Mouse (Mus musculus) telencephalon, adult 2 months (tissue): ENCODE measurements around the gene Rcn2.
A peak's percentile ranks its signal among the peaks of the same experiment; 100 is the strongest.
"Not testable (repeated sequence)": the region's sequence is repeated elsewhere in the genome, so short reads cannot be mapped to it uniquely, and the experiment has no call there.

ENCODE experiments used
- DNase-seq: peaks from one replicate; pipeline ENCODE4 v3.0.0-alpha.2; 2011; ENCODE audit warnings: low read depth, low spot score

Rcn2 gene

DNA sequence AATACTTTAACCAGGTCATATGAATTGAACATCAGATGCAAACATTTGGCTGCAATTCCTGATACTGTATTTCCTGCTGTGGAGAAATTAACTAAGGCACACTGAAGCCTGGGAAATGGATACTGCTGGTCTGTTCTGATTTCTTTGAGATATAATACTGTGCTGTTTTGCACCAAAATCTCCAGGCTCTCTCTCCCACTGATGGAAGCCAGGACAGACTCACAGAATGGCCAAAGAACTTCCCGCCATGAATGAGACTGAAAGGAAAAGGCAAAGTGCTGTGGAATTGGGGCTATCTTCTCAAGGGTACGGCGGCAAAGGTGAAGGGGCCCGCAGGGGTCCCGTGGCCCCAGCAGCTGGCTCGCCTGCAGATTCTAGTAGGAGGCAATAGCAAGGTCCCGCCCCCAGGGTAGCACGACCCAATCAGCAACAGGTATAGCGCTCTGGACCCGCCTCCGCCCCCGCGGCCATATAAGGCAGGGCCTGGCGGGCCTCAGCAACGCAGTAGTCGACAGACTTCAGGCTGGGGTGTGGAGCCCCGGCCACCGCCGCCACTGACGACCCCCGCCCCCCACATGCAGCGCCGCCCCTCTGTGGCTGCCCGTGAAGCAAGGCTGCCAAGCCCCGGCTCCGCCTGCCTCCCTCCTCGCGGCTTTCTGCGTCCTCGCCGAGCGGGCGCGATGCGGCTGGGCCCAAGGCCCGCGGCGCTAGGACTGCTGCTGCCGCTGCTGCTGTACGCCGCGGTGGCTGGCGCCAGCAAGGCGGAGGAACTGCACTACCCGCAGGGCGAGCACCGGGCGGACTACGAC, at the start of gene Rcn2:
Gene Rcn2, plus strand, starts transcription at position 474 of the 809 bp plus-strand sequence.
- peak; percentile 85 for DNase-seq

GRCm38 (mm10) chr9:56004679-56005078, 37.0 kb upstream of the Rcn2 start:
- DNase-seq = not testable (repeated sequence)

DNA sequence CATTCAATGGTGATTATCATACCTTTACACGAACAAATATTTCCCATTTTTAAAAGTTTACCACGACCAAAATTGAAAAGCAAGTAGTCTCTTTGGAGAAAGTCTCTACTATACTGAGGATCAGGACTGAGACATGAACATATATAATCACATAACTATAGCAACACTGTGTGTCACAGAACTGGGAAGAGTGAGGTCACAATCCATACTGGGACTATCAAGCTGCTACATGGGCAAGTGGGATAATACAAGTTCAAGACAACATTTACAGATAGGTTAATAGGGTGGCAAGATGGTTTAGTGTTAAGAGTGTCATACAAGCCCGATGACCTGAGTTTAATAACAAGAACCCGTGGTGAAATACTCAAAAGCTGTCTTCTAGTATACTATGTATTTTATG, 31.2 kb upstream of the Rcn2 start, which contains the start of gene 4930563M21Rik:
Gene 4930563M21Rik, minus strand, starts transcription at position 101 of the 400 bp plus-strand sequence.
- DNase-seq = no peak

- no peak for DNase-seq
These were observed 16.9 kb upstream of the Rcn2 start for GRCm38 (mm10) chr9:56024772-56025171.

DNA sequence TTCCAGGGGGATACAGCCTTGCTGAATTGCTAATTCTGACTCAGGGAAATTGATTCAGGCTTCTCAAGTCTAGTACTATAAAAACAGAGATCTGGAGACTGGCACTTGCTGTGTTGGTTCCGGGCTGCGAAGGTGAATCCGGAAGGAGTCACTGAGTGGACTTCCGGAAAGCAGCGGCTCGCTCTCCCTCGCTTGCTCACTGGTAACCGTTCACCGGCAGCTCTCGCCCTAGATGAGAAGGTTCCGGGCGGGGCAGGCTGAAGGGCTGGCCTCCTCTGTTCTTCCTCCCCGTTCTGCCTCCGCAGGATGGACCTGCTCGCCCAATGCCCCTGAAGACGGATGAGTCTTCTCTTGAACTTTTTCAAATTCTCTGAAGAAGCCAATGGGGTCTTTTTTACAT, 14.4 kb upstream of the Rcn2 start:
- no peak for DNase-seq

GRCm38 (mm10) chr9:56032219-56032618, 9.4 kb upstream of the Rcn2 start:
- no peak for DNase-seq

DNA sequence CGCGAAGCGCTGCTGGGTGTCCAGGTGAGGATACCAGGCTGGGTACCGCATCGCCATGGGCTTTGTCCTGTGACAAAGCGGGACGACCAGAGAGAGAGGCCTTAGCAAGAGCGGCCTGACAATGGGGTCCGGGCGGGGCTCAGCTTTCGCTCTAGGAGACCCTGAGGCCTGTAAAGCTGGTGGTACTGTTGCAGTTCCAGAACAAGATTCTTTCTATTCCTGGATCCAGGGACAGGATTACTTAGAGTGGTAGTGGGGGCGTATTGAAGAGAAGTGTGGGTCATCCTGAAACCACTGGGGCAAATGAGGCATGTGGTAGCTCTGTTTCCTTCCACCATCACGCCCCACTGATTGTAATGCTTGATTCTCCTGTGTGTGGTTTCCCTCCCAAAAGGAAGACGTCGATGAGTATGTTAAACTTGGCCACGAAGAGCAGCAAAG, 556 bp downstream of the Rcn2 start:
- DNase-seq = no peak

DNA sequence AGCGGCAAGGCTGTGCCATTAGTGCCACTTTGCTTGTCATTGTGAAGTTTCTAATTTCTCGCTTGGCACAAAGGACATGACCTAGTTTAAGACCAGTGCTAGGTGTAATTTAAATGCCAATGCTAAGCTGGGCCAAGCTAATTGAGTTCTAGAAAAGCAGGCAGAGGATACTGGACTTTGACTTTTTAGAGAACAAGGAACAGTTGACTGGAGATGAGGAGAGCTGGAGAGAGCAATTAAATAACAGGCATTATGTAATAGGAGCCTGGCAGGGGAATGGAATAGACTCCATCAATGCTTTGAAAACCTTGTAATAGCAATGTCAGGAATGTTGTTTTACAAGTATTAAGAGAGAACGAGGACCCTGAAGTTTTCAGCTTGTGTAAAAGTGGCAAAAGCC, 12.2 kb downstream of the Rcn2 start:
- no peak for DNase-seq

DNA sequence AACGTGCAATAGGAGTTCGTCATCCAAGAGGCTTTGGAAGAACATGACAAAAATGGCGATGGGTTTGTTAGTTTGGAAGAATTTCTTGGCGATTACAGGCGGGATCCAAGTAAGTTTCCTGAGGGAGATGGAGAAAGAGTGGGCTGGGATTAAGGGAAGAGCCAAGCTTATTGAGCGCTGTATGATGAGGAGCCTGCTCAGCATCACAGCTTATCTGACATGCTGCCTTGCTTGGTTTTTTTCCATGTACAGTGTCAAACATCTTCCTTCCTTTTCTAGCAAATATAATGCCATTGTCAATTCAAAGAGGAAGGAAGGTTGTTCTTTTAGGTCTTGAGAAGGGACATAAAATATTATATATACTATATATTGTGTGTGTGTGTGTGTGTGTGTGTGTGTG, 14.5 kb downstream of the Rcn2 start:
- no peak for DNase-seq

DNA sequence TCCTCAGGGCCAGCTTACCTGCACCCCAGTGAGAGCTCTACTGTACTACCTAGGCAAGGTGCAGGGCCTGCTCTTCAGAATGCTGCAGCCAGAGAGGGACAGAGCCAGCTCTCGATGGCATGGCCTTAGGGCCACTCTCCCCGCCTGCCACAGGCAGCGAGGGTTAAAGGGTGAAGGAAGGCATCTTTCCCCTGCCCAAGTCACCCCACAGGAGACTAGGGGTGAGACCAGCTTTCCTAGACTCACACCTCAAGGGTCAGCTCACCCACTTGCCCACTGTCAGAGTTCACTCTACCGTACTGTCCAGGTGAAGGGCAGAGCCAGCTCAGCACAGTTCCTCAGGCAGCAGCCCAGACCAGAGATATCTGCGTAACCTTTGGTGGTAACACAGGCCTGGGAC, 20.7 kb downstream of the Rcn2 start:
- DNase-seq = no peak

DNA sequence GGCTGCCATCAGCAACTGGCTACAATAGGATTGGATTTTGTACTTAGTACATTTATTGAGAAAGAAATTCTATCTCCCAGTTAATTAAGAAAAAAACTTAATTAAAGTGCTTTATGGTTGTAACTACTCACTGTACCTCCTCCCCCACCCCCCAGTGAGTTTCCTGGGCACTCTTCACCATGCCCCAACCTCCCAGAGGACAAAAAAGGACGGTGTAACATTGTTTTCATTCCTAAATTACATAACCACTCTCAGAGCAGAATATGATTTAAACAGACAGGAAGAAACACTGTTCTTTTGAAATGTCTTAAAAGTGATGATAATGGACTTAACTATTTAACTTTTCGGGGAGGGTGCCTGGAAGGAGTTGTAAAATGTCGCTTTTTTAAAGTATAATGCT, 23.4 kb downstream of the Rcn2 start:
- DNase-seq = no peak

DNA sequence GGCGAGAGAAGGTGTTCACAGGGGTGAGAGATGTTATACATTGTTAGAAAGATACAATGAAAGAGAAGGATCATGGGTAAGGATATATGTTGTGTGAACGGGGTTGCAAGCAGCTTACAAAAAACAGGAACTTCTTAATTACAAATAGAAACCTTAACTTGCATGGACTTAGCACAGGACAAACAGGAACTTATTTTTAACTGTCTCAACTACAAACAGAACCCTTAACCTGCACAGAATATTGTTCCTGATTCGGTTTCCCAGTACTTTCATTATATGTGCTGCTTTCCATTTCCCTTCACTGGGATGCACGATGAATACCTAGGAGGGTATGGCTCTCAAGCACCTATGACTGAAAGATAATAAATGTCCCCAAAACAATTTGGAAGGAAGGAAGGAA, 26.3 kb downstream of the Rcn2 start:
- DNase-seq = no peak

DNA sequence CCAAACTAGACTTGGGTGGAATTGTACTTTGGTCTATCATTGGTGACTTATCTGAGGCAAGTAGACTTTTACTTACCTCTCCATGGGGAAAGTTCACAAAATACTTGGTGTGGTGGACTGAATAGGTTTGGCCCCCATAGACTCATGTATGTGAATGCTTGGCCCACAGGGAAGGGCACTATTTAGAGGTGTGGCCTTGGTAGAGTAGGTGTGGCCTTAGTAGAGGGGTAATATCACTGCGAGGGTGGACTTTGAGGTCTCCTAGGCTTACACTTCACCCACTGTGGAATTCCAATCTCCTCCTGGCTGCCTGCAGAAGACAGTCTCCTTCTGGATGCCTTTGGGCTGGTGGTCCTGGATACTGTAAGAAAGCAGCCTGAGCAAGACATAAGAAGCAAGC, 27.0 kb downstream of the Rcn2 start:
- no peak for DNase-seq

GRCm38 (mm10) chr9:56072861-56073260, 31.2 kb downstream of the Rcn2 start:
- DNase-seq = no peak

DNA sequence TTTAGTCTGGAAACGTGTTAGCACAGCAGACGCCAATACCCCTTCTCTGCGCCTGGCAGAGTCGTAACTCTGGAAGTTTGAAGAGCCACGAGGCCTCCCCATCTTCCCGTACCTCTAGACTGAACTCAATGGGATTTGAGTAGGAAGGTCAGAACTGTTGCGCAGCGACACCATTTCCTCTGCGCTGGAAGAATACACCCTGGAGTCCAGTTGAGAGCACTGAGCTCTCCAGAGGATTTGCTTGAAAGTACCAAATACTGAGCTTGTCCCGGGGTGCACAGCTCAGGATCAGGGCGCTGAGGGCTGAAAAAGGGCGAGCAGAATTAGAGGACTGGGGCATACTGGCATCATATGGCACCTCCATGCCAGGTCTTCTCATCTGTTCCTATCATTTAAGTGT, 33.2 kb downstream of the Rcn2 start:
- DNase-seq = no peak

- DNase-seq = peak; percentile 41
These were observed 33.6 kb downstream of the Rcn2 start for GRCm38 (mm10) chr9:56075264-56075663.

DNA sequence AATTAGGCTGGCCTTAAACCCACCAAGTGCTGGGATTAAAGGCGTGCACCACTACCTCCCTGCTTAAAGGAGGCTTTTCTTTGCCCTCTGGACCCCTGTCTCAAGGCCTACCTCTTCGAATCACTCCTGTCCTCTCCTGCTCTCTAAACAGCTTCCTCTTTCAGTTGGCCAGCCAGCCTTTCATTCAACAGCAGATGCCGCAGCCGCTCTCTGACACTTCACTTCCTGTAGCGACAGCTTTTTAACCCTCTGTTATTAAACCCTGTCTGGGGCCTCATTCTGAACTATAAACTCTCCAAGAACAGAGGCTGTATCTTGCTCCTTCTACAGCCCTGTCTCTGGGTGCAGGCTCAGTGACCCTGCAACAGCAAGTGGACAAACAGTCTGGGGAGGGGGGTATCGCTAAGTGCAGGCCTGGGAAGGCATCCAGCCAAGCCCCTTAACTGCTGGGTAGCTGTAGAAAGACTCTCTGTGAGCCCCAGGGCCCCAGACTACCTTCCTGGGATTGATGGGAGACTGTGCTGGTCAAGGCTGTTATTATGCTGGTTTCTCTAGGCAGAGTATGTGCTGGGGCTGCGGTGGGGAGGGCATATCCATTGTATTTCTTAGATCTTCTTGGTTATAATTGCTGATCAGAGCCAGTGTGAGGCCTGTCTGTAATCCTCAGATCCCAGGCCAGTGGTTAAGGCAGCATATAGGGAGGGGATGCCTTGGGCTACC, 34.4 kb downstream of the Rcn2 start:
- DNase-seq = no peak

- no peak for DNase-seq
These were observed 37.9 kb downstream of the Rcn2 start for GRCm38 (mm10) chr9:56079587-56079986.

DNA sequence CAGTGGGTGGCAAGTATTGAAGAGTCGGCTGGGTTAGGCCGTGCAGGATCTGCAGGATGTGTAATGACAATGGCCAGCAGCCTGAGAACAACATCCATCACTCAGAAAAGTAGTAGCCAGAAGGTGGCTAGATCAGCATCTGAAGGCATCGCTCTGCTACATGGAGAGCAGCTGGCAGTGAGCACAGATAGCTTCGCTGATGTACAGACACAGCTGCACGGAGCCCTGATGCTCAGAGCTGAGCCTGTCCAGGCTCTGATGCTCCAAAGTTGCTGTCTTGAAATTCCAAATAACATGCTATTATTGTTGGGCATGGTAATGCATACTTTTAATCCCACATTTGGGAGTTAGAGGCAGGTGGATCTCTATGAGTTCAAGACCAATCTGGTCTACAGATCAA, 44.9 kb downstream of the Rcn2 start:
- no peak for DNase-seq

- DNase-seq = no peak
These were observed 48.3 kb downstream of the Rcn2 start, which contains the start of gene Pstpip1 for GRCm38 (mm10) chr9:56089778-56090520. TSS of gene Pstpip1 (plus strand) at chr9:56089962.

DNA sequence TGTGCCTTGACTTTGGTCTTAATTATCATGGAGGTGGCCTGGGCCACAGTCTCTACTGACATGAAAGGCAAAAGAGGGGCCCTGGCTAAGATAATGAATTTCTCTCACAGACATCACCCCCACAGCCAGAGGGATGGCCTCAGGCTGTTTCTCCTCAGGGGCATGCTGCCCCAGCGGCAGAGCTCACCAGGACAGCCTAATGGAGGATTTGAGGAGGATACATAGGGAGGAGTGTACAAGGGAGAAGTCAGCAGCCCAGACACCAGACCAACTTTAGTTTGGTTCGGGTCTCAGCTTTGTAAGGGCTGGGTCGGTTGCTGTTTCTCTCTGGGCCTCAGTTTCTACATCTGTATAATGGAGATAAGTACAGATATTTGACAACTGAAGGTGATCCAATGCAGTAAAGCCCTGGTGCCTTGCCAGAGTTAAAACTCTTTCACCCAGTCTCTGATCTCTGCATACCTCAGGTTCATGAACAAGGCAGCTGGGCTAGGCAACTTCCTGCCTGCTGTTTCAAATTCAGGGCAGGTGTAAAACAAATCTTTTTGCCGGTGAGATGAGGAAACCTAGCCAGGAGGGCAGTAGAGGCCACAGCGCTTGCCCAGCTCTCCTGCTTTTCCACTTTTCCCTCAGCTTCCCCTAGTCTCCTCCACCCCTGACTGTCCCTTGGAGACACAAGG, 49.0 kb downstream of the Rcn2 start:
- DNase-seq = no peak

DNA sequence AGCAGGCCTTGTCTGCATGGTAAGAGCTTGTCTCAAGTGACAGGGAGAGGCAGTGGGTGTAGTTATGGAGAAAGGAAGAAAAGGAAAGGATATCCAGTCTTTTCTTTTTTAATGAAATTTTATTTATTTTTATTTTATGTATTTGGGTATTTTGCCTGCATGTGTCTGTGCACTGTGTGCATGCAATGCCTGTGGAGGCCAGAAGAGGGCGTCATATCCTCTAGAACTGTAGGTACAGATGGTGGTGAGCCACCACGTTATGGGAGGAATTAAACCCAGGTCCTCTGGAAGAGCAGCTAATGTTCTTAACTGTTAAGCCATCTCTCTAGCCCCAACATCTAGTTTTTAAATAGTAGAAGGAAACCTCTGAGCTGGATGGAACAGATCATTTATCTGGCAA, 50.5 kb downstream of the Rcn2 start:
- DNase-seq = no peak
